In the genomic region with DNA sequence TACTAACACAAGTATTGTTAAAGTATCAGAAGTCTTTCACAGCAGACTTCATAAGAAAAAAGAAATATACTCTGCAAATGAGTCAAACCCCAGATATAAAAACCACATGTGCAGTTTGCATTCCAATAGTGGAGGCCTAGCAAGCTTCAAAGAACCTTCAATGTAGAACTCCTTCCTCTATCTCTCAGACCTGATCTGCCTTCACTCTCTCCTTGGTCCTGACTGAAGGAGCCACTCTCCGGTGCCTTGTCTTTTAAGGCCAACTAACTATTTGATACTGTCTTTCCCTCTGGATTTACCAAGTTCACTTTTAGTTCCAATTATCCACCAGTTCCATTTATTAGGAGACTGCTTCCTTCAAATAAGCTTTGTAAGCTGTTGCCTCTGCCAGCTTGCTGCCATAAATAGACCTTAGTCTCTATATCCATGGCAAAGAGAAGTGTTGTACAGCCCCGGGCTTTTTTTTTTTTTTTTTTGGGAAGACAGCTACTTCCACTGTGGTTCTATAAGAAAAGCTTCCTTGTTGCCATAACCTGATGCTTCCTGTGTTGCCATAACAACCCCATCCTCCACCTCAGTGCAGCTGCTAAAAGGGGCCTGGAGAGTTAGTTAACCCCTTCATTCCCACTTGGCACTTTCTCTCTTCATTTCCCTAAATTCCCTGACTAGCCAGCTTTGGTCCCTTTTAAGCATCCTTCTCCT, we compare ENCODE assay signal across 10 mouse cellular contexts.
DNase-seq lines count a peak whose midpoint lies in the region; ATAC-seq and TF ChIP-seq lines count a peak whose summit lies in the region.
"Had no signal": no experiment of that assay in that cellular context is flagged by ENCODE, and none has a peak within 500 bp of the region (broad histone marks: within the 10 kb centered on the region; RNA-seq: fewer than 3 reads in every experiment).

No protein-coding gene starts in this region.

- no peaks in the 10 kb centered on the region for H3K79me2 ChIP-seq in MEL (ENCODE audit: control insufficient read depth, insufficient read depth, low read length, poor library complexity)

- TF ChIP-seq POLR2A in MEL (IDR thresholded peaks at IDR 0.05; ENCODE audit: control insufficient read depth in 1 of 2, insufficient read depth in 1 of 2, low read depth in 1 of 2, low read length in 2 of 2, poor library complexity in 1 of 2): no peak

- H3K9ac ChIP-seq in MEL (ENCODE audit: control insufficient read depth, low read depth, low read length, poor library complexity, severe bottlenecking): no peak overlapping the region
- H3K9ac ChIP-seq in hindbrain, embryonic 14.5 days: no peak overlapping the region
- H3K9ac ChIP-seq in midbrain, embryonic 15.5 days: no peak overlapping the region
- H3K9ac ChIP-seq: liver, embryonic 13.5 days had no signal

- no peak for TF ChIP-seq RAD21 in MEL (IDR thresholded peaks at IDR 0.05; ENCODE audit: low read depth, low read length)

- H3K36me3 ChIP-seq in MEL (ENCODE audit: control insufficient read depth in 1 of 2, insufficient read depth in 2 of 2, low read length in 2 of 2): no peaks in the 10 kb centered on the region
- no peaks in the 10 kb centered on the region for H3K36me3 ChIP-seq in embryonic facial prominence, embryonic 10.5 days (replicated peaks)
- H3K36me3 ChIP-seq in hindbrain, embryonic 14.5 days (replicated peaks; ENCODE audit: control insufficient read depth, insufficient read depth): no peaks in the 10 kb centered on the region
- H3K36me3 ChIP-seq in midbrain, embryonic 15.5 days (replicated peaks): no peaks in the 10 kb centered on the region
- H3K36me3 ChIP-seq: liver, embryonic 13.5 days had no signal

- TF ChIP-seq EP300 in MEL (IDR thresholded peaks at IDR 0.05; ENCODE audit: low read depth in 1 of 2, low read length in 2 of 2): no peak

- H3K4me1 ChIP-seq in MEL (ENCODE audit: control insufficient read depth in 1 of 2, insufficient read depth in 2 of 2, low read length in 2 of 2): no peaks in the 10 kb centered on the region
- peaks cover 23% of the 10 kb centered on the region for H3K4me1 ChIP-seq in embryonic facial prominence, embryonic 10.5 days
- peaks cover 14% of the 10 kb centered on the region for H3K4me1 ChIP-seq in hindbrain, embryonic 14.5 days (replicated peaks; ENCODE audit: control insufficient read depth, insufficient read depth, low read length)
- H3K4me1 ChIP-seq in midbrain, embryonic 15.5 days: peaks cover 11% of the 10 kb centered on the region
- H3K4me1 ChIP-seq: liver, embryonic 13.5 days had no signal

- H3K4me2 ChIP-seq in hindbrain, embryonic 14.5 days (replicated peaks): no peak overlapping the region
- no peak overlapping the region for H3K4me2 ChIP-seq in midbrain, embryonic 15.5 days
- H3K4me2 ChIP-seq: liver, embryonic 13.5 days had no signal

- 6% methylated on average over 2 of the region's 2 CpGs for WGBS in embryonic facial prominence, embryonic 10.5 days
- 2% methylated on average over 2 of the region's 2 CpGs for WGBS in hindbrain, embryonic 14.5 days
- 4% methylated on average over 2 of the region's 2 CpGs for WGBS in midbrain, embryonic 15.5 days

- ATAC-seq in hindbrain, embryonic 14.5 days (ENCODE audit: low FRiP score): peak; percentile 87
- ATAC-seq in midbrain, embryonic 15.5 days (replicated peaks): peak; percentile 92
- ATAC-seq in cerebellum, adult (ENCODE audit: insufficient number of reproducible peaks, low FRiP score, low TSS enrichment): no peak
- no peak for ATAC-seq in erythroblast, adult 5-6 weeks (replicated peaks; ENCODE audit: low FRiP score, poor library complexity, severe bottlenecking)

- H3K27ac ChIP-seq in MEL (ENCODE audit: control insufficient read depth, low read depth, low read length): no peak overlapping the region
- peak overlapping the region; percentile 54 for H3K27ac ChIP-seq in embryonic facial prominence, embryonic 10.5 days (replicated peaks)
- H3K27ac ChIP-seq in hindbrain, embryonic 14.5 days: peak overlapping the region; percentile 45; the same call in 1 of the 2 replicates
- peak overlapping the region; percentile 52 for H3K27ac ChIP-seq in midbrain, embryonic 15.5 days
- H3K27ac ChIP-seq: liver, embryonic 13.5 days had no signal

- no peak overlapping the region for H3K4me3 ChIP-seq in MEL (ENCODE audit: control insufficient read depth in 1 of 2, insufficient read depth in 1 of 2, low read depth in 2 of 2, low read length in 2 of 2)
- no peak overlapping the region for H3K4me3 ChIP-seq in embryonic facial prominence, embryonic 10.5 days
- no peak overlapping the region for H3K4me3 ChIP-seq in hindbrain, embryonic 14.5 days (replicated peaks; ENCODE audit: low read length)
- H3K4me3 ChIP-seq in midbrain, embryonic 15.5 days: no peak overlapping the region
- H3K4me3 ChIP-seq: liver, embryonic 13.5 days had no signal

- peak; percentile 10 for DNase-seq in MEL (ENCODE audit: low read depth, low spot score)
- DNase-seq in embryonic facial prominence, embryonic 10.5 days (ENCODE audit: low spot score): peak; percentile 66
- DNase-seq in hindbrain, embryonic 14.5 days (ENCODE audit: low spot score): peak; percentile 71
- DNase-seq in gastrocnemius, postnatal 10 days: no peak
- no peak for DNase-seq in cerebellum, postnatal 25 days
- DNase-seq: cerebellum, adult 11 months; liver, embryonic 13.5 days had no signal

- no peak for TF ChIP-seq CTCF in MEL (IDR thresholded peaks at IDR 0.05 in 2 of 3, conservative IDR thresholded peaks at IDR 0.05 in 1 of 3; ENCODE audit: control insufficient read depth in 1 of 3, insufficient read depth in 1 of 3, low read depth in 2 of 3, low read length in 3 of 3, poor library complexity in 1 of 3, severe bottlenecking in 1 of 3)

- H3K27me3 ChIP-seq in MEL (ENCODE audit: control insufficient read depth in 1 of 2, insufficient read depth in 2 of 2, low read length in 2 of 2): no peaks in the 10 kb centered on the region
- no peaks in the 10 kb centered on the region for H3K27me3 ChIP-seq in embryonic facial prominence, embryonic 10.5 days (replicated peaks; ENCODE audit: low read depth, poor library complexity, severe bottlenecking)
- H3K27me3 ChIP-seq in hindbrain, embryonic 14.5 days (ENCODE audit: control insufficient read depth, insufficient read depth, low read length): no peaks in the 10 kb centered on the region
- H3K27me3 ChIP-seq in midbrain, embryonic 15.5 days (replicated peaks): no peaks in the 10 kb centered on the region
- H3K27me3 ChIP-seq: liver, embryonic 13.5 days had no signal

- H3K9me3 ChIP-seq in MEL (replicated peaks; ENCODE audit: insufficient read depth, low read length): no peaks in the 10 kb centered on the region
- no peaks in the 10 kb centered on the region for H3K9me3 ChIP-seq in embryonic facial prominence, embryonic 10.5 days
- no peaks in the 10 kb centered on the region for H3K9me3 ChIP-seq in hindbrain, embryonic 14.5 days (ENCODE audit: control insufficient read depth, low read length)
- no peaks in the 10 kb centered on the region for H3K9me3 ChIP-seq in midbrain, embryonic 15.5 days
- H3K9me3 ChIP-seq: liver, embryonic 13.5 days had no signal

TF ChIP-seq in MEL, 35 proteins besides CTCF, POLR2A, EP300 and RAD21:
- TF ChIP-seq CHD1 (IDR thresholded peaks at IDR 0.05; ENCODE audit: low read depth, low read length): no peak
- TF ChIP-seq ZMIZ1 (IDR thresholded peaks at IDR 0.05; ENCODE audit: low read depth, low read length): no peak
- TF ChIP-seq NELFE (IDR thresholded peaks at IDR 0.05; ENCODE audit: low read depth, low read length): no peak
- no peak for TF ChIP-seq MAFK (IDR thresholded peaks at IDR 0.05; ENCODE audit: borderline replicate concordance, low read depth, low read length)
- TF ChIP-seq POLR2AphosphoS5 (IDR thresholded peaks at IDR 0.05; ENCODE audit: borderline replicate concordance, low read depth, low read length): no peak
- no peak for TF ChIP-seq TAL1 (IDR thresholded peaks at IDR 0.05; ENCODE audit: low read length)
- TF ChIP-seq KAT2A (conservative IDR thresholded peaks at IDR 0.05; ENCODE audit: low read depth, low read length): no peak
- no peak for TF ChIP-seq POLR2AphosphoS2 (IDR thresholded peaks at IDR 0.05; ENCODE audit: low read length)
- no peak for TF ChIP-seq TBP (IDR thresholded peaks at IDR 0.05; ENCODE audit: low read depth, low read length)
- TF ChIP-seq ZKSCAN1 (IDR thresholded peaks at IDR 0.05; ENCODE audit: low read depth, low read length): no peak
- no peak for TF ChIP-seq UBTF (IDR thresholded peaks at IDR 0.05; ENCODE audit: borderline replicate concordance, insufficient read depth, low read depth, low read length)
- no peak for TF ChIP-seq HCFC1 (IDR thresholded peaks at IDR 0.05; ENCODE audit: low read depth, low read length)

Comparison
In these comparisons a context has a peak if more than half of its experiments do, and no peak if none do; other contexts are left out.
1. DNase-seq: peak in MEL (single experiment), embryonic facial prominence, embryonic 10.5 days (single experiment) and hindbrain, embryonic 14.5 days (single experiment); none in gastrocnemius, postnatal 10 days (single experiment) and cerebellum, postnatal 25 days (0 of 2).
2. ATAC-seq: peak in hindbrain, embryonic 14.5 days (single experiment) and midbrain, embryonic 15.5 days (single experiment); none in cerebellum, adult (single experiment) and erythroblast, adult 5-6 weeks (single experiment).